Mouse (Mus musculus): Measurements from ENCODE around the gene Adgrb3.
"Not testable (repeated sequence)": the region's sequence is repeated elsewhere in the genome, so short reads cannot be mapped to it uniquely, and the experiment has no call there.

Gene Adgrb3

GRCm38 (mm10) chr1:25754528-25754927 lies 75.0 kb downstream of the Adgrb3 start:
- intact Hi-C loops (cut with DNase I) = no loop called here

GRCm38 (mm10) chr1:25745575-25745974 lies 83.9 kb downstream of the Adgrb3 start:
- intact Hi-C loops (cut with DNase I) = no loop called here

- intact Hi-C loops (cut with DNase I) = no loop called here
These were observed 84.8 kb downstream of the Adgrb3 start for GRCm38 (mm10) chr1:25744736-25745135.

DNA sequence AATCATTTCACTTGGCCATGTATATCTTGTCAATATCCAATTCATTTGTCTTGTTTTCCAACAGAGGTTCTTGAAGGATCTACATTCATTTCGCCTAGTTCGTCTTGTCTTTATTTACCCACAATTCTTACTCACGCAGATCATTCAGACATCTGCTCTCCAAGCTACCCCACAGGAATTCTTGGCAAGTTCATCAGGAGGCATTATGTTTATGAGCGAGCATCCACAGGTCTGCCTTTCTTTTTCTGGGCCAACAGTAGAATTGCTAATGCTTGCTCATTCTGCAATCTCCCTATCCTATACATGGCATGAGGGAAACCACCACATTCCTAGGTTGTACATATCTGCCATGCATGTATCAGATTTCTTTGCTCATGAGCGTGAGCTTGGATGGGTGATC lies 99.7 kb downstream of the Adgrb3 start:
- intact Hi-C loops (cut with DNase I) = no loop called here

- intact Hi-C loops (cut with DNase I) = no loop called here
These were observed 118.0 kb downstream of the Adgrb3 start for GRCm38 (mm10) chr1:25711474-25711873.

DNA sequence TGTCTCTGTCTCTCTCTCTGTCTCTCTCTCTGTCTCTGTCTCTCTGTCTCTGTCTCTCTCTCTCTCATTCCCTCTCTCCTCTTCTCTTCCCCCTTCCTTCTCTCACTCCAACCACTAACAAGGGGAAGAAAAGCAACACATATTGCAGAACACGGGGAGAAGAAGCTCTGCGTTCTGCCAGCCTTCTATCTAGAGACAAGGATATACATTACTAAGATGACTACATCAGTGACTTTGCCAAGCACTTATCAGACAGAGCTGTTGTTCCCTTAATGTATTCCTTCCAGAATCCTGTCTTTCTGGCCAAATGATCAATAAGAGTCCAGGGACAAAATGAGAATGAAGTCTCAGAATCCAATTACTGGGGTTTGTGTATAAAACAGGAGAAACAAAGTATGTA lies 123.2 kb downstream of the Adgrb3 start:
- intact Hi-C loops (cut with DNase I) = no loop called here

DNA sequence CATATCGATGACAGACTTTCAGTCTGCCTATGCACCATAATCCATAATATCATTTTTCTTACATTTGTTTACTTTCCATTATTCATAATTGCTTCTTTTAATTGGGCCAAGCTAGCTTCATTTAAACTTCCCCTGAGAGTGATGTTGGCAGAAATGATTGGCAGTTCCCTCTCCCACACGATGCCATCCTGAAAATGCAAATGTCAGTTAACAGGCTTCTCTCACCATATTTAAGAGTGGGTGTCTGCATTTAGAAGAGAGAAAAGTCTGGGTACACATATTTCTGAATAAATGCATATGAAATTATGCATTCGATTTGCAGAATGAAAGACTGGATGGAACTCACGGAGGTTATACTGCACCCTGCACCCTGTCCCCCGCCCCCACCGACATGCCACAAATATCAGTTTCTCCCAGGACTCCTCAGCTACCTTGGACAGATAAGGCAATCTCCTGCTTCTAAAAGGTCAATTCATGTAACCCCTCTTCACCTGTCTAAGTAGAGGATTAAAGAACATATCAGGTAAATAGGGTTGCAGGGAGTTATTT lies 130.7 kb downstream of the Adgrb3 start:
- intact Hi-C loops (cut with DNase I) = no loop called here

DNA sequence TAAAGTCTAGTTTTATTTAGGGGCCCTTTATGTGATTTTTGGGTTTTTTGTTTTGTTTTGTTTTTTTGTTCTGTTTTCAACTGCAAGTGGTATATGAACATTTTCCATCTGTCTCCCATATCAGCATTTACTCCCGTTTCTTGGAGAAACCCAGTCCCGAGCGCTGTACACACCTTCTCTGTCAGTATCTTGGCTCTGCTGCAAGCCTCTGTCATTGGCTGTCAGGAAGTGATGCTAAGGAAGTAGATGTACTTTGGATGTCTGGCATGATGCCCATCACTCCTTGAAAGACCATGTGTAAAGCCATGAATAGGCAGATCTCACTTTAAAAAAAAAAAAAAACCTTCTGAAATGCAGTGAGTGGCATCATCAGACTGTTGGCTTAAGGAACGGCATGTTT lies 132.3 kb downstream of the Adgrb3 start:
- intact Hi-C loops (cut with DNase I) = no loop called here

DNA sequence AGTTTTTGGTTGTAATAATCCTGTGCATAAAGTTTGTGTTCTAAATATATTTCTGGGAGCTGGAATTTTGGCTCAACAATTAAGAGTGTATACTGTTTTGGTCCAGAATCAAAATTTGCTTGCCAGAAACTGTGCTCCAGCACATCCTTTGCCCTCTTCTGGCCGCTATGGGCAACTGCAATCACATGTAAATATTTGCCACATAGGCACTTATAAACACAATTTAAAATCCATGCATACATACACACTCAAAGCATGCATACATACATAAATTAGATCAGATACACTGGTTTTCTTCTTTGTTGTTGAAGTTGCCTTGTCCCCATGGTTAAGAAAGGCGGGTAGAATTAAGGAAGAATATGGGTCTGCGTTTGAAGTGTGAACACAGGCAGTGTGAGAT lies 132.7 kb downstream of the Adgrb3 start:
- intact Hi-C loops (cut with DNase I) = no loop called here

GRCm38 (mm10) chr1:25682118-25682517 lies 147.4 kb downstream of the Adgrb3 start:
- intact Hi-C loops (cut with DNase I) = no loop called here

DNA sequence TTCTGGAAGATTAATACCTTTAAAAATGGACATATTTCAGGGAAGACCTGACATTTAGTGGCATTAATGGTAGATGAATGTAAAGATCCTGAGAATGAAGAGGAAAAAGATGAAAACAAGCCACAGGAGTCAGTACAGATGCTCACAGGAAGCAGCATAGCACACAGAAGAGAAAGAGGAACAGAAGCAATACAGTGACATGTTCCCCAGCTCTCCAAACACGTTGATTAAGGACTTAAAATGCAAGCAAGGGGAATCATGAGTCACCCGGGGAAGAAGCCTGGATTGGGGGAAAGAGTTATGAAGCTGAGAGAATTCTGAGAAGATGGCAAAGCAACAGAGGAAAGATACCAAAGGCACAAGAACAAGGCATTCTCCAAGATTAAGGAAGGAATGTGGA lies 149.9 kb downstream of the Adgrb3 start:
- intact Hi-C loops (cut with DNase I) = no loop called here

- intact Hi-C loops (cut with DNase I) = no loop called here
These were observed 176.8 kb downstream of the Adgrb3 start for GRCm38 (mm10) chr1:25652717-25653116.

GRCm38 (mm10) chr1:25644256-25644655 lies 185.3 kb downstream of the Adgrb3 start:
- intact Hi-C loops (cut with DNase I) = no loop called here

DNA sequence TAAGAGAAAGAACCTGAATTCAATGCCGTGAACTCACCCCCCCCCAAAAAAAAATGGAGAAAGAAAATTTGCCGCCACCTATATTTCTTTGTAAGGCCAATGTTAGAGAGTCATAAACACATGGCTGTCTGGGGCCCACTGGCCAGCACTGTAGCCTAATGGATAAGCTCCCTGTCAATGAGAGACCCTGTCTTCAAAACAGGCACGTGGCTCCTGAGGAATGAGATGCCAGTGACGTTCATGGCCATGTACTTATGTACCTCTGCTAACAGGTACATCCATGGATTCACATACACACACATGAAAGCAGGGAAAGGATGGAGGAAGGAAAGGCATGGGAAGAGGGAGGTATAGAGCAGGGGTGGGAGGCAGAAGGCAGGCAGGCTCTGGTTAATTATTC lies 208.0 kb downstream of the Adgrb3 start:
- intact Hi-C loops (cut with DNase I) = no loop called here

- intact Hi-C loops (cut with DNase I) = loop anchor here (5.0 kb wide), 1 partner anchor 105 kb away; no protein-coding TSS in a partner anchor
These were observed 212.6 kb downstream of the Adgrb3 start for GRCm38 (mm10) chr1:25616954-25617353.

DNA sequence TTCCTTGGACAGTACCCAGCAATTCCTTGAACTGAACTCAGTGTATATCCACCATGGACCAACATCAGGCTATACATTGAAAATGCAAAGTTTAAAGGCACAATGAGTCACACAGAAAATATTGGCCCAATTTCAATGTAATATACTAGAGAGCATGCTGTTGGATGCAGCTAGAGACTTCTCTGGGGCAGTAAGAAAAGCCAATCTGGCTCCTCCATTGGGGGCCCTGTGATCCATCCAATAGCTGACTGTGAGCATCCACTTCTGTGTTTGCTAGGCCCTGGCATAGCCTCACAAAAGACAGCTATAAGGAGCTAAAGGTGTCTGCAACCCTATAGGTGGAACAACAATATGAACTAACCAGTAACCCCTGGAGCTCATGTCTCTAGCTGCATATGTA lies 218.7 kb downstream of the Adgrb3 start:
- intact Hi-C loops (cut with DNase I) = not testable (repeated sequence)

- intact Hi-C loops (cut with DNase I) = no loop called here
These were observed 230.6 kb downstream of the Adgrb3 start for GRCm38 (mm10) chr1:25598941-25599340.

GRCm38 (mm10) chr1:25588568-25589118 lies 240.9 kb downstream of the Adgrb3 start:
- intact Hi-C loops (cut with DNase I) = no loop called here

DNA sequence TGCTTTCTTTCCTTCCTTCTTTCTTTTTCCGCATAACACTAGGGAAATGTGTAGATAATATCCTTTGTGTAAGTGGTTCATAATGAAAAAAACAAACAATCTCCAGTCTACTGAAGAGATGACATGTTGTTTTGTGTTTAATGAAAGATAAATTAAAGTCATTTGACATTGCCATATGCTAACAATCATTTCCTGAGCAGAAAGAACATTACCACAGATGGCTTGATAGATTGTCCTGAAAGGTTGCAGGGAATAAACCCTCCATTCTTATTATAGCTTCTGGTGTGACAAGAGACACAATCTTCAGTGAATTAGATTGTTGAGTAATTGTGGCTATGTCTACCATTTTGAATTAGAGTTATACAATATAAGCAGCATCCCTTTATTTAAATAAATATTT lies 247.8 kb downstream of the Adgrb3 start:
- intact Hi-C loops (cut with DNase I) = no loop called here

DNA sequence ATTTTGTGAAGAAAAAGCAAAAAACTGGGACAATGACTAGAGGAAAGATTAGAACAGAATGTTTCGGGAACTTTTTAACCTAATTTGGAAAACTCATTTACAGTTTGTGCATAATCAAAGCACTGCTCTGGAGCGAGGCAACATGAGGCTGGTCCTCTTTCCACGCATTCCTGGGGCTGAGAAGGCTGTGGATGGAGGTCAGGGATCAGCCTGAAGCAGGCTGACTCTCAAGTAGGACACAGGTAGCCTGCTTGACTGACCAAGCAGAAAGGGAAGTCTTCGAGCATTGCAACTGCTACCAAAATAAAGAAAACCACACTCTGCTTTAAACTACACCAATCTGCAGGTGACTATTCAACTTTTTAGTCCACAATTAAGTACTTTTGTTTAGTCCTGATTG lies 251.7 kb downstream of the Adgrb3 start:
- intact Hi-C loops (cut with DNase I) = no loop called here

DNA sequence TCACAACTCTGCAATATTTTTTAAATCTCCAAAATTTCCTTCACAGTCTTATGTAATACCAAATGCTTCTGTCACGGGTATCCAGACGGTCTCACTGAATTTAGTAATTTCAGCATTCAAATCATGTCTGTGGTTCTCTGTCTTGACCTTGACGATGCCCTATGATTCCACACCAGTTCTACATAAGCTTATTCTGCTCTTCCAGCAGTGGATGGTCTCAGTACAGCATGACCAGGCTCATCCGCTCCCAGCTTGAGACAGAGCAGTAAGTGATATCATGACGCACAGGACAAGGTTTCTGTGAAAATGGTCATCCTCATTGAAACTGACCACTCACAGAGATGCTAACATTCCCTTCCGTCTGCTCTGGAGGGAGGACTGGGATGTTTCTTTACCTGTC lies 252.9 kb downstream of the Adgrb3 start:
- intact Hi-C loops (cut with DNase I) = no loop called here

DNA sequence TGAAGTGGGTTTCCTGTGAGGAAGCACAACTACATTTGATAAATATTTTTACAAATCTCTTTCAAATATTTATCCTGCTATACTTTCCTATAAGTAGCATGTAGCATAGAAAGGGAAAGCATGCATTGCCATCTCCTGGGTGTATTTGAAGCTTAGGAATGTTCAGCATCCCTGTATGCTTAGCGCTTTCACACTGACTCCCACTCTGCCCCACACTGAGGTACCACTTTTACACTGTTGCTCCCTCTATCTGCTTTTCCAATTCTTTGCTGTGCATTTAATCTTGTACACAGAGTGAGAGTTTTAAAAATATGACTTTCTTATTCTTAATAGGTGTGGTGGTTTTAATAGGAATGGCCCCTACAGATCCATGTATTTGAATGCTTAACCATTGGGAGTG lies 261.4 kb downstream of the Adgrb3 start:
- intact Hi-C loops (cut with DNase I) = no loop called here

DNA sequence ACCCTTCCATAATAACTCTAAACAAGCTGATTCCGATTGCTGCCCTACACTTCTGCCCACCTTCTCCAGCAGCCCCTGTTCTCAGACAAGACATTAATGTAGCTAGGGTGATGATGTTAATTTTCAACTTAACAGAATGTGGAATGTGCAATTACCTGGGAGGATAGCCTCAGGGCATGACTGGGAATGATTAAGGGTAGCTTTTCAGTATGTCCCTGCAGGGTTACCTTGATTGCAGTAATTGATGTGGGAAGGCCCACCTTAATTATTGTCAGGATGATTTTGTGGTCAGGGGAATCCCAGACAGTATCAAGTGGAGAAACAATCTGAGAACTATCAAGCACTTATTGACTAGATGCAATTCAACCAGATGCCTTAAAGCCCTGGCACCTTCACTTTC lies 283.4 kb downstream of the Adgrb3 start:
- intact Hi-C loops (cut with DNase I) = no loop called here

DNA sequence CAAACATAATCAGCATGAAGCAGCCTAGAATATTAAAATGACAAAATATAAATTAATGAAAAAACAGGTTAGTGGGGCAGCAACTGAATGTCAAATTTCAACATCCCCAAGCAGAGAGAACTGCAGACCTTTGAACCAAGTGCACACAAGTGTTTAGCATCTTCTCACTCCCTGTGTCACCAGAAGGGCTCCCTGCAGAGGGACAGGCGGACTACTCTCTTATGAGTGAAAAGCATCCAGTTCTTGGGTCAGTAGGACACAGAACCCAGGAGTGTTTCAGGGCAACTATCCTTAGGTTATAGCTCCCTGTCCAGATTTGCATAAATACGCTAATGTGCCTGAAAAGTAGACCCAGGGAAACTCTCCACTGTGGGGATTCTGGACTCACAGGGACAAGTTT lies 285.6 kb downstream of the Adgrb3 start:
- intact Hi-C loops (cut with DNase I) = no loop called here
